Comparison of ENCODE assay signal across 25 mouse cellular contexts in the genomic region with DNA sequence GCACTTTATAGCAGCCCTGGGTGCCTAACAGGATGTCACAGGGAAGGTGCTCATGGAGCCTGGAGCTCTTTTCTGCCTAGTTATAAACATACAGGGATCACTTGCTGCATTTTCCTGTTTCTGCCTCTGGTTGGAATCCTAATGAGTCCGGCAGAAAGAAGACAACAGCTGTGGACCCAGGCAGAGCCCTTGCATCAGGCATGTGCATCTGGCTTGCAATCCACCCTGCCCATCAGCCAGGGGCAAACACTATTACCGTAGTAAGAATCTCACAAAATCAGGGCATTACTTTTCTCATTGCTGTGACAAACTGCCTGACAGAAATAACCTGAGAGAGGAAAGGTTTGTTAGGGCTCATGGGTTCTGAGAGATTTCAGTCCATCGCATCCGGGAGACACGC.
"Had no signal": no experiment of that assay in that cellular context is flagged by ENCODE, and none has a peak within 500 bp of the region (broad histone marks: within the 10 kb centered on the region; RNA-seq: fewer than 3 reads in every experiment).

No protein-coding gene starts in this region.

- H3K9ac ChIP-seq: embryonic facial prominence, embryonic 12.5 days; embryonic facial prominence, embryonic 13.5 days; embryonic facial prominence, embryonic 15.5 days; forebrain, embryonic 12.5 days; forebrain, embryonic 13.5 days; forebrain, embryonic 15.5 days; forebrain, postnatal 0 days had no signal

- H3K27ac ChIP-seq: embryonic facial prominence, embryonic 10.5 days; embryonic facial prominence, embryonic 12.5 days; embryonic facial prominence, embryonic 13.5 days; embryonic facial prominence, embryonic 15.5 days; forebrain, embryonic 10.5 days; forebrain, embryonic 12.5 days; forebrain, embryonic 13.5 days; forebrain, embryonic 15.5 days; gastrocnemius, adult 2 months had no signal

- H3K27me3 ChIP-seq: embryonic facial prominence, embryonic 12.5 days; embryonic facial prominence, embryonic 13.5 days; embryonic facial prominence, embryonic 15.5 days; forebrain, embryonic 12.5 days; forebrain, embryonic 13.5 days; forebrain, embryonic 15.5 days had no signal

- DNase-seq: cerebellum, adult 8-10 months; cerebellum, adult 9-10 months; cerebellum, adult 9-11 months; cerebellum, postnatal 10 days; cerebellum, postnatal 14 days; cerebellum, postnatal 25 days; cerebellum, postnatal 36 days; embryo, embryonic 11 days; forebrain, postnatal 0 days; gastrocnemius, adult 2 months; gastrocnemius, postnatal 10 days; gastrocnemius, postnatal 14 days; gastrocnemius, postnatal 25 days; gastrocnemius, postnatal 36 days; heart, adult 11 months; heart, adult 18-20 months had no signal

- H3K4me3 ChIP-seq: embryonic facial prominence, embryonic 10.5 days; embryonic facial prominence, embryonic 12.5 days; embryonic facial prominence, embryonic 13.5 days; embryonic facial prominence, embryonic 15.5 days; erythroblast, embryonic 14.5 days; forebrain, embryonic 10.5 days; forebrain, embryonic 12.5 days; forebrain, embryonic 13.5 days; forebrain, embryonic 15.5 days; gastrocnemius, adult 2 months had no signal

- H3K4me1 ChIP-seq: embryonic facial prominence, embryonic 12.5 days; embryonic facial prominence, embryonic 13.5 days; forebrain, embryonic 10.5 days; forebrain, embryonic 12.5 days; forebrain, embryonic 13.5 days; forebrain, embryonic 15.5 days had no signal

- H3K36me3 ChIP-seq: embryonic facial prominence, embryonic 10.5 days; embryonic facial prominence, embryonic 12.5 days; embryonic facial prominence, embryonic 13.5 days; forebrain, embryonic 10.5 days; forebrain, embryonic 12.5 days; forebrain, embryonic 15.5 days had no signal

- H3K4me2 ChIP-seq: embryonic facial prominence, embryonic 12.5 days; embryonic facial prominence, embryonic 13.5 days; embryonic facial prominence, embryonic 15.5 days; forebrain, embryonic 12.5 days; forebrain, embryonic 13.5 days; forebrain, embryonic 15.5 days had no signal
